Mouse (Mus musculus) liver, postnatal 0 days (tissue): Measurements from ENCODE around the gene Ilkap. TPM values are rescaled to one million over a fixed set of nuclear protein-coding genes. Genes with fewer than 3 reads are reported as not detected.

ENCODE experiments used
- ATAC-seq: fragments of 200-750 bp; cut with Nextera tagmentation; 2 replicates; pipeline ENCODE4 v1.8.0; 2017; ENCODE audit warnings: mild to moderate bottlenecking, moderate library complexity
- DNase-seq: peaks from one replicate; pipeline ENCODE4 v3.0.0-alpha.2; 2016
- H3K27ac ChIP-seq: fragments of 300-500 bp; sonication (generic); 2 replicates; pipeline ENCODE4 v1.5.1; 2014; ENCODE audit warnings: antibody characterized with exemption, moderate library complexity, mild to moderate bottlenecking, low read depth
- H3K27me3 ChIP-seq: fragments of 300-500 bp; sonication (generic); 2 replicates; pipeline ENCODE4 v1.6.1; 2014; ENCODE audit warnings: low read length, control low read depth, mixed read lengths; ENCODE audit not compliant: insufficient read depth
- H3K36me3 ChIP-seq: fragments of 300-500 bp; sonication (generic); replicated peaks from 2 replicates; pipeline ENCODE4 v1.6.1; 2014; ENCODE audit warnings: mild to moderate bottlenecking, control low read depth, low read length, moderate library complexity, mixed read lengths; ENCODE audit not compliant: insufficient read depth
- H3K4me1 ChIP-seq: fragments of 300-500 bp; sonication (generic); 2 replicates; pipeline ENCODE4 v1.6.1; 2014; ENCODE audit warnings: antibody characterized with exemption, mild to moderate bottlenecking, control low read depth; ENCODE audit not compliant: insufficient read depth
- H3K4me2 ChIP-seq: fragments of 300-500 bp; sonication (generic); 2 replicates; pipeline ENCODE4 v1.6.1; 2014; ENCODE audit warnings: low read depth, mild to moderate bottlenecking, low read length, moderate library complexity, mixed read lengths
- H3K4me3 ChIP-seq: fragments of 300-500 bp; sonication (generic); 2 replicates; pipeline ENCODE4 v1.5.1; 2014; ENCODE audit warnings: low read depth, low read length
- H3K9ac ChIP-seq: fragments of 300-500 bp; sonication (generic); replicated peaks from 2 replicates; pipeline ENCODE4 v1.6.1; 2014; ENCODE audit warnings: mild to moderate bottlenecking, moderate library complexity
- H3K9me3 ChIP-seq: fragments of 300-500 bp; sonication (generic); 2 replicates; pipeline ENCODE4 v1.6.1; 2016; ENCODE audit warnings: mild to moderate bottlenecking, control low read depth, low read length, mixed read lengths
- CTCF ChIP-seq: sonication (generic); IDR thresholded peaks from 2 replicates; pipeline ENCODE4 v1.5.1; 2016; ENCODE audit warnings: antibody characterized with exemption, low read depth
- EP300 ChIP-seq: IDR thresholded peaks from 2 replicates; pipeline ENCODE4 v1.6.1; 2016; ENCODE audit warnings: antibody characterized with exemption, low read depth, mild to moderate bottlenecking
- WGBS: fragments of 180-500 bp; shearing (Covaris S2); extraction: QIAGEN DNeasy Blood & Tissue Kit; methylation state at CpG from one replicate; pipeline ENCODE4 v1.1.7; 2014; ENCODE audit not compliant: insufficient replicate concordance; 5-methylcytosine and 5-hydroxymethylcytosine counted together
- polyA plus RNA-seq: library from polyadenylated mRNA; unstranded; fragments of >200 nt; fragmentation: Nextera tagmentation; extraction: Ambion mirVana; gene quantifications from 2 replicates; pipeline ENCODE4 v1.2.1, GENCODE M21; 2015

Gene Ilkap
- polyA plus RNA-seq, 1 experiment from 2014 or later = 42.8 TPM

DNA sequence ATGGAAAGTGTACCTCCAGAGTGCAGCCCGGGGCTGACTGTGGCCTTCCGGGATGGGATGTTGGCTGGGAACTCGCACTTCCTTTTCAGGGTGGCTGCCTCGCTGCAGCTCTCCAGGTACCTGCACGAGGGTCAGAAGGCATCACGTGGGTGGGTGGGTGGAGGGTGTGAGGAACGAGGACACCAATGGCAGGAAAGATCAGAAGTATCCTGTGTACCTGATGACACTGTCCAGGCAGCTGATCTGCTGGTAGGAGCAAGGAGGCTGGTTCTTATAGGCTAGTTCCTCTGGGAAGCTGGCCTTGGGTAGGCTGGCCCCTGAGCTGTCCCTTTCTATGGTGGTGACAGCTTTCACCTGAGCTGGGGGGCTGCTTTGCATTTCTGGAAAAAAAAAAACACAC is 32.1 kb upstream of the Ilkap start:
- no peak for DNase-seq
- no peak overlapping the region for H3K4me2 ChIP-seq
- H3K9me3 ChIP-seq = no peaks in the 10 kb centered on the region
- H3K27me3 ChIP-seq = no peaks in the 10 kb centered on the region
- H3K9ac ChIP-seq = no peak overlapping the region
- H3K36me3 ChIP-seq = peaks cover 62% of the 10 kb centered on the region
- 82% methylated on average over 7 of the region's 7 CpGs for WGBS
- H3K4me1 ChIP-seq = no peaks in the 10 kb centered on the region; the same call in 1 of the 2 replicates
- no peak overlapping the region for H3K4me3 ChIP-seq
- TF ChIP-seq CTCF (no peak), EP300 (no peak)
- no peak overlapping the region for H3K27ac ChIP-seq
- no peak for ATAC-seq

DNA sequence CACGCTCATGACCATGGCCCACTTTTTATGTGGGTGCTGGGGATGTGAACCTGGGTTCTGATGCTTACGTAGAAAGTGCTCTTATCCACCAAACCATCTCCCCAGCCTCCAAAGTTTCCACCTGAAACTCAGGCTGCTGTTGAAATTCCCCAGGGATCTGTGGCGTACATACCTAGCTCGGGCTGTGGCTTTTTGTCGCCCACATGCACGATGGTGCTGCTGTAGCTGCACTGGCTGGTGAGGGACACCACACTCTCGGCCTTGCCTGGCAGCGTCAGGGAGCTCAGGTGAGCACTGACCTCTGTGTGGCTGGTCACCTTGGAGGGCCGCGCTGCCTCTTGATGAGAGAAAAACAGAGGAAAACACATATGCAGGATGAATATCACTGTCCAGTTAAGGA is 30.6 kb upstream of the Ilkap start:
- H3K4me2 ChIP-seq = no peak overlapping the region
- peaks cover 56% of the 10 kb centered on the region for H3K36me3 ChIP-seq
- no peaks in the 10 kb centered on the region for H3K9me3 ChIP-seq
- DNase-seq = no peak
- 87% methylated on average over 10 of the region's 10 CpGs for WGBS
- no peak for ATAC-seq
- H3K27ac ChIP-seq = no peak overlapping the region
- no peak overlapping the region for H3K4me3 ChIP-seq
- TF ChIP-seq EP300 = no peak
- no peak for TF ChIP-seq CTCF
- no peaks in the 10 kb centered on the region for H3K4me1 ChIP-seq
- H3K27me3 ChIP-seq = no peaks in the 10 kb centered on the region
- no peak overlapping the region for H3K9ac ChIP-seq

DNA sequence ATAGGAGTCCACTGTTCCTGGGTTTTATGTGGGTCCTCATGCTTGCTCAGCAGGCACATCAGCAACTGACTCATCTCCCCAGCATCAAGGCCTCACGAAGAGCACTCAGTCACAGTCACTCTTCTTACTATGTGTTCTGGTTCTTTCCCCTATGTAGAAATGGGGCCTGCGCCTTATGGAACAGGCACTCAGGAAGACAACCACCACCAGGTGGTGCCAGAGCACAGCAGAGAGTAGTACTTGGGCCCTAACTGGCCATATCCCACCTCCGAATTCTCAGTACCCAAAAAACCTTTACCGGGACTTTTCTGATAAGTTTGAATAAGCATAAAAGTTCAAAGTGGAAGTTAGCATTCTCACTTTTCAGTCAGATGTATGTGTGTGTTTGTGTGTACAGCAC is 30.0 kb upstream of the Ilkap start:
- DNase-seq (peak; percentile 87), ATAC-seq (peak; percentile 63; the same call in 1 of the 2 replicates)
- Histone ChIP-seq H3K4me2 (no peak overlapping the region), H3K9ac (no peak overlapping the region), H3K4me1 (no peaks in the 10 kb centered on the region), H3K27me3 (no peaks in the 10 kb centered on the region), H3K27ac (no peak overlapping the region), H3K9me3 (no peaks in the 10 kb centered on the region), H3K4me3 (no peak overlapping the region), H3K36me3 (peaks cover 61% of the 10 kb centered on the region)
- WGBS = 33% methylated on average over 4 of the region's 4 CpGs
- TF ChIP-seq CTCF (peak; percentile 92), EP300 (no peak)

DNA sequence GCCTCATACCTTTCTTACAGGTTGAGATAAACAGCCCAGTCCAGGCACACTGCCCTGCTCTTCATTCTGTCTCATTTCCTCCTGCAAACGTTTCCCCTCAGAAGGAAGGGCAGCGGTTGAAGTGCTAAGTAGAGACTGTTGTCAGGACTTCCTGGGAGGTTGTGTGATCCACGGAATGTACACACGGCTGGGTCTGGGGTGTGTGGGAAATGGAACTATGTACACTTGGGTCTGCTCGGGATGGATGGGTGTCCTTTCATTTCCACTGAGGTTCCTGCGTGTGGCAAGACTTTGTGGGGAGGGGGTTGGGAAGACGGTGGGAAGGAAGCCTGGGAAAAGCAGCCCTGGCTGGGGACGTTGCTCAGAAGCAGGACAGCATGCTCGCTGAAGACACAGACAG is 27.8 kb upstream of the Ilkap start:
- Histone ChIP-seq H3K36me3 (peaks cover 60% of the 10 kb centered on the region), H3K4me3 (no peak overlapping the region), H3K27me3 (no peaks in the 10 kb centered on the region), H3K27ac (no peak overlapping the region), H3K9ac (no peak overlapping the region), H3K4me2 (no peak overlapping the region), H3K4me1 (no peaks in the 10 kb centered on the region), H3K9me3 (no peaks in the 10 kb centered on the region)
- TF ChIP-seq CTCF (no peak), EP300 (no peak)
- no peak for ATAC-seq
- 69% methylated on average over 9 of the region's 9 CpGs for WGBS
- no peak for DNase-seq

DNA sequence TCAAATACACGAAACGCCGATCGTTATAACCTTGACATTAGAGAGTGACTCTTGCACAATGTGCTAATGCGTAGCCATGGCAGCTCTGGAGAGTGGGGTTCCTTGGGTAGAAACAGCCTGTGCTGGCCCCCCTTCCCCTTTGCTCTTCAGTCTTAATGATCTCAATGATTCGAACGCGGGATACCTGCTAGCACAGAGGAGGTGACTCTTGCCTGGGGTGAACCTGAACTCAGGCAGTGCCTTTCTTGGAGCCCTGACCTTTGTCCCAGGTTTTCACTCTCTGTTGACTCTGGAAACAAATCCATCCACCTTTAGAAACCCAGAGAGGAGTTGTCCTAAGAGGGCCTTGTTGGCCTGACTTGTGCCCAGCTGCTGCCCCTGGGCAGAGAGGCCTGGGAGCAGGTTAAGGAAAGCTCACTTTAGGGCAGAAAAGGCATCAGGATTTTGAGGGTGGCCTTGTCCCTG is 22.0 kb upstream of the Ilkap start:
- TF ChIP-seq CTCF (no peak), EP300 (no peak; the same call in 1 of the 2 replicates)
- Histone ChIP-seq H3K27me3 (no peaks in the 10 kb centered on the region), H3K9me3 (no peaks in the 10 kb centered on the region), H3K36me3 (peaks cover 34% of the 10 kb centered on the region), H3K9ac (no peak overlapping the region), H3K4me3 (no peak overlapping the region), H3K4me1 (peaks cover 6% of the 10 kb centered on the region; the same call in 1 of the 2 replicates), H3K27ac (peak overlapping the region; percentile 76), H3K4me2 (no peak overlapping the region)
- 70% methylated on average over 8 of the region's 8 CpGs for WGBS
- peak; percentile 81 for ATAC-seq
- peak; percentile 29 for DNase-seq

DNA sequence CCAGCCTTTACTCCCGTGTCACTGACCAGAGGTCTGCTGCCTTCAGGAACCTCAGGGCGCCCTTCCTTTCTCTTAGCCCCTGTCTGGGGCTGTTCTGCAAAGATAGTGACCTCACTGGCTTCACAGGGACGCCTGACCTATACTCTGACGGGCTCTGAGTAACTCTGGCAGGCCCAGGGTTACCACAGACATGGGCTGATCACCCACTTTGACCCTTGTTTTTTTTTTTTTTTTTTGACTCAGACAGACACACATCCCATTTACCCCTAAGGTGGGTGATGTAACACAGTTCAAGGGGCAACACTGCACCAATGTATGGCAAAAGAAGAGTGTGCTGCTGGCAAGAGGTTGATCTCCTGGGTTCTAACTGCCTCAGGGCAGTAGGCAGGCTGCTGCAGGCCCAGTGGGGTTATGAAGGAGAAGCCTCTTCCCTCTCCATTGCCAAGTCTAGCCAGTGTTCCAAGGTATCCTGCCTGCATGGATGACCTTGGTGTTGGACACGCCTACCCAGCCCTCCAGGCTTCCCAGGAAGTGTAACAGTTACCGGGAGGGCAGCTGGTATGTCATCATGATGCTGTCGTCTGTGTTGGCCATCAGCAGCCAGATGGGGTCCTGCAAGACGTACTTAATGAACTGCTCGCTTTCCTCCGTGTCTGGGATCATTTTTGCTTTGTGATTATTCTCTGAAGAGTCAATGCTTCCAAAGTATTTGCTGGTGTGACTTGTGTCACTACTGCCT is 21.4 kb upstream of the Ilkap start:
- Histone ChIP-seq H3K9ac (no peak overlapping the region), H3K4me3 (no peak overlapping the region), H3K27me3 (no peaks in the 10 kb centered on the region), H3K4me2 (no peak overlapping the region), H3K27ac (peak overlapping the region; percentile 76), H3K4me1 (peaks cover 6% of the 10 kb centered on the region; the same call in 1 of the 2 replicates), H3K9me3 (no peaks in the 10 kb centered on the region), H3K36me3 (peaks cover 34% of the 10 kb centered on the region)
- DNase-seq = no peak
- peak; percentile 64 for ATAC-seq
- 55% methylated on average over 10 of the region's 10 CpGs for WGBS
- TF ChIP-seq EP300 (0 out of 2 replicates have a peak, but pooled peaks have one; percentile 31), CTCF (no peak)
